ENCODE assay signal across 7 mouse cellular contexts in genomic region chr7:60492028-60492995, GRCm38 (mm10).
DNase-seq lines count a peak whose midpoint lies in the region; ATAC-seq lines count a peak whose summit lies in the region.
"Not testable (repeated sequence)": the region's sequence is repeated elsewhere in the genome, so short reads cannot be mapped to it uniquely, and the experiment has no call there.

No protein-coding gene starts in this region.

- H3K4me3 ChIP-seq in embryonic facial prominence, embryonic 14.5 days (ENCODE audit: low read depth, low read length) = peak overlapping the region; percentile 33
- peak overlapping the region; percentile 47 for H3K4me3 ChIP-seq in heart, embryonic 10.5 days

- H3K4me1 ChIP-seq in embryonic facial prominence, embryonic 14.5 days (ENCODE audit: control insufficient read depth, insufficient read depth, low read length); heart, embryonic 10.5 days: not testable (repeated sequence)

- not testable (repeated sequence) for H3K27me3 ChIP-seq in embryonic facial prominence, embryonic 14.5 days (replicated peaks; ENCODE audit: control insufficient read depth, insufficient read depth, low read length); heart, embryonic 10.5 days (ENCODE audit: insufficient read depth, poor library complexity, severe bottlenecking)

- H3K36me3 ChIP-seq in embryonic facial prominence, embryonic 14.5 days (ENCODE audit: control insufficient read depth, insufficient read depth, low read length); heart, embryonic 10.5 days: not testable (repeated sequence)

- WGBS in embryonic facial prominence, embryonic 14.5 days = 17% methylated on average over 39 of the region's 39 CpGs
- WGBS in heart, embryonic 10.5 days = 9% methylated on average over 39 of the region's 39 CpGs

- not testable (repeated sequence) for H3K27ac ChIP-seq in embryonic facial prominence, embryonic 14.5 days (replicated peaks; ENCODE audit: low read depth, low read length)
- H3K27ac ChIP-seq in heart, embryonic 10.5 days = peak overlapping the region; percentile 29; the same call in 1 of the 2 replicates

- peak; percentile 32 for DNase-seq in brain, embryonic 18.5 days (ENCODE audit: low read depth, low spot score)
- DNase-seq in embryonic facial prominence, embryonic 14.5 days (ENCODE audit: low spot score) = peak; percentile 22
- peak; percentile 74 for DNase-seq in heart, embryonic 10.5 days (ENCODE audit: low spot score)
- DNase-seq in kidney, adult 18-20 months = peak; percentile 48
- peak; percentile 6 to 61 for DNase-seq in left cerebral cortex, adult 9 months (ENCODE audit: low spot score in 2 of 2)
- peak; percentile 33 for DNase-seq in lung, postnatal 10 days
- DNase-seq in retina, postnatal 1 day = peak; percentile 68

- H3K9ac ChIP-seq in embryonic facial prominence, embryonic 14.5 days (ENCODE audit: low read depth, low read length) = 0 out of 2 replicates have a peak overlapping the region, but pooled peaks have one; percentile 34

- not testable (repeated sequence) for H3K9me3 ChIP-seq in embryonic facial prominence, embryonic 14.5 days (ENCODE audit: control insufficient read depth, low read length); heart, embryonic 10.5 days

- H3K4me2 ChIP-seq in embryonic facial prominence, embryonic 14.5 days (ENCODE audit: low read depth, low read length) = peak overlapping the region; percentile 41

- peak; percentile 88; the same call in 1 of the 2 replicates for ATAC-seq in embryonic facial prominence, embryonic 14.5 days (ENCODE audit: low read depth)

Comparison
In these comparisons a context has a peak if more than half of its experiments do, and no peak if none do; other contexts are left out.
1. DNase-seq: peak in every context shown above with its lines; median percentile 74 in heart, embryonic 10.5 days; 68 in retina, postnatal 1 day; 48 in kidney, adult 18-20 months; 34 in left cerebral cortex, adult 9 months; 33 in lung, postnatal 10 days; 32 in brain, embryonic 18.5 days; 22 in embryonic facial prominence, embryonic 14.5 days.